Mouse (Mus musculus) duodenum, adult 2 months (tissue): Measurements from ENCODE around the gene Pkhd1. TPM values are rescaled to one million over a fixed set of nuclear protein-coding genes. Genes with fewer than 3 reads are reported as not detected.

Source experiments
- polyA plus RNA-seq: library from polyadenylated mRNA; depleted of rRNA; stranded (reverse); fragments of >200 nt; gene quantifications from 2 replicates; pipeline ENCODE4 v1.2.3, GENCODE M21; 2012; ENCODE audit warnings: low replicate concordance; rRNA removed

Pkhd1 gene
- 0.02 and 0.09 TPM in 2 replicates for polyA plus RNA-seq

GRCm38 (mm10) chr1:20617849-20618530 lies at the start of gene Pkhd1:
Pkhd1 (minus strand) TSS chr1:20618064.

Other genes with a start within 250 kb of the Pkhd1 start
- gene Il17a, start 112.8 kb upstream of the Pkhd1 start, polyA plus RNA-seq: 0.12 TPM in 1 of 2 replicates, not detected in the other
- not detected in 2 replicates for gene Il17f, start 172.6 kb upstream of the Pkhd1 start, polyA plus RNA-seq
- 6.0 and 6.4 TPM in 2 replicates for gene Mcm3, start 202.2 kb upstream of the Pkhd1 start, polyA plus RNA-seq